Mouse (Mus musculus): ENCODE results near the gene Wdr81. TPM values are rescaled to one million over a fixed set of nuclear protein-coding genes. Genes with fewer than 3 reads are reported as not detected.
"Not testable (repeated sequence)": the region's sequence is repeated elsewhere in the genome, so short reads cannot be mapped to it uniquely, and the experiment has no call there.

Wdr81 gene
- polyA plus RNA-seq, 1 experiment from 2014 or later: 7.9 TPM

GRCm38 (mm10) chr11:75459751-75460102, 5.2 kb upstream of the Wdr81 start:
- H3K4me3 ChIP-seq: peak overlapping the region; percentile 80; the same call in 1 of the 2 replicates

GRCm38 (mm10) chr11:75459141-75459711, 4.7 kb upstream of the Wdr81 start:
- no peaks in the 10 kb centered on the region for H3K27me3 ChIP-seq
- H3K9ac ChIP-seq: no peak overlapping the region
- H3K4me3 ChIP-seq: no peak overlapping the region
- no peak overlapping the region; the same call in 1 of the 2 replicates for H3K4me2 ChIP-seq
- H3K9me3 ChIP-seq: no peaks in the 10 kb centered on the region
- H3K27ac ChIP-seq (replicated peaks): no peak overlapping the region; the same call in 1 of the 2 replicates
- WGBS: 84% methylated on average over 5 of the region's 5 CpGs
- no peak for ATAC-seq (ENCODE audit: low FRiP score, low read depth)
- peaks cover 30% of the 10 kb centered on the region for H3K4me1 ChIP-seq (replicated peaks)
- no peaks in the 10 kb centered on the region for H3K36me3 ChIP-seq

More at GRCm38 (mm10) chr11:75459751-75460102, 5.2 kb upstream of the Wdr81 start:
- Histone ChIP-seq H3K9ac (no peak overlapping the region), H3K4me2 (peak overlapping the region; percentile 94), H3K36me3 (peaks cover 4% of the 10 kb centered on the region; the same call in 1 of the 2 replicates), H3K4me1 (replicated peaks) (peaks cover 29% of the 10 kb centered on the region), H3K27me3 (no peaks in the 10 kb centered on the region), H3K27ac (replicated peaks) (peak overlapping the region; percentile 78), H3K9me3 (no peaks in the 10 kb centered on the region)
- 33% methylated on average over 5 of the region's 5 CpGs for WGBS
- no peak for ATAC-seq (ENCODE audit: low FRiP score, low read depth)

GRCm38 (mm10) chr11:75458628-75459041, 4.1 kb upstream of the Wdr81 start:
- Histone ChIP-seq H3K36me3 (no peaks in the 10 kb centered on the region), H3K9me3 (no peaks in the 10 kb centered on the region), H3K9ac (no peak overlapping the region), H3K4me3 (no peak overlapping the region), H3K27ac (replicated peaks) (no peak overlapping the region), H3K4me1 (replicated peaks) (peaks cover 36% of the 10 kb centered on the region), H3K27me3 (no peaks in the 10 kb centered on the region), H3K4me2 (no peak overlapping the region)
- ATAC-seq (ENCODE audit: low FRiP score, low read depth): no peak
- 79% methylated on average over 8 of the region's 8 CpGs for WGBS

GRCm38 (mm10) chr11:75458169-75458568, 3.7 kb upstream of the Wdr81 start:
- Histone ChIP-seq H3K9ac (no peak overlapping the region), H3K27me3 (no peaks in the 10 kb centered on the region), H3K4me2 (no peak overlapping the region), H3K4me1 (replicated peaks) (peaks cover 39% of the 10 kb centered on the region), H3K9me3 (no peaks in the 10 kb centered on the region), H3K4me3 (no peak overlapping the region), H3K36me3 (no peaks in the 10 kb centered on the region), H3K27ac (replicated peaks) (no peak overlapping the region)
- 24% methylated on average over 3 of the region's 3 CpGs for WGBS
- no peak for ATAC-seq (ENCODE audit: low FRiP score, low read depth)

- H3K36me3 ChIP-seq: no peaks in the 10 kb centered on the region; the same call in 1 of the 2 replicates
- no peak overlapping the region for H3K4me3 ChIP-seq
- no peak for ATAC-seq (ENCODE audit: low FRiP score, low read depth)
- peaks cover 30% of the 10 kb centered on the region for H3K4me1 ChIP-seq (replicated peaks)
- no peak overlapping the region for H3K4me2 ChIP-seq
- H3K9me3 ChIP-seq: no peaks in the 10 kb centered on the region
- no peak overlapping the region for H3K27ac ChIP-seq (replicated peaks)
- H3K9ac ChIP-seq: no peak overlapping the region
- no peaks in the 10 kb centered on the region for H3K27me3 ChIP-seq
- 90% methylated on average over 7 of the region's 7 CpGs for WGBS
Measured at GRCm38 (mm10) chr11:75456440-75456871, 1.9 kb upstream of the Wdr81 start.

GRCm38 (mm10) chr11:75455971-75456370, 1.5 kb upstream of the Wdr81 start:
- H3K27ac ChIP-seq (replicated peaks); ATAC-seq (ENCODE audit: low FRiP score, low read depth); H3K27me3 ChIP-seq; H3K9ac ChIP-seq; H3K9me3 ChIP-seq; H3K4me3 ChIP-seq; H3K36me3 ChIP-seq; H3K4me2 ChIP-seq: not testable (repeated sequence)
- 88% methylated on average over 2 of the region's 2 CpGs for WGBS
- peaks cover 33% of the 10 kb centered on the region for H3K4me1 ChIP-seq (replicated peaks)

GRCm38 (mm10) chr11:75455041-75455736, 672 bp upstream of the Wdr81 start:
- Histone ChIP-seq H3K36me3 (peaks cover 2% of the 10 kb centered on the region; the same call in 1 of the 2 replicates), H3K27ac (replicated peaks) (peak overlapping the region; percentile 67), H3K4me3 (peak overlapping the region; percentile 80), H3K4me2 (peak overlapping the region; percentile 100), H3K9ac (peak overlapping the region; percentile 72), H3K9me3 (no peaks in the 10 kb centered on the region), H3K27me3 (no peaks in the 10 kb centered on the region), H3K4me1 (replicated peaks) (peaks cover 36% of the 10 kb centered on the region)
- 77% methylated on average over 10 of the region's 10 CpGs for WGBS
- ATAC-seq (ENCODE audit: low FRiP score, low read depth): no peak

- 95% methylated on average over 31 of the region's 31 CpGs for WGBS
- Histone ChIP-seq H3K4me2 (peak overlapping the region; percentile 100; the same call in 1 of the 2 replicates), H3K27ac (replicated peaks) (no peak overlapping the region), H3K4me1 (replicated peaks) (peaks cover 31% of the 10 kb centered on the region), H3K4me3 (no peak overlapping the region; the same call in 1 of the 2 replicates), H3K36me3 (peaks cover 15% of the 10 kb centered on the region), H3K9ac (no peak overlapping the region), H3K9me3 (no peaks in the 10 kb centered on the region), H3K27me3 (no peaks in the 10 kb centered on the region)
- no peak for ATAC-seq (ENCODE audit: low FRiP score, low read depth)
Measured at GRCm38 (mm10) chr11:75452812-75453557, 1.5 kb downstream of the Wdr81 start.

- Histone ChIP-seq H3K4me3 (no peak overlapping the region), H3K9me3 (no peaks in the 10 kb centered on the region), H3K4me1 (replicated peaks) (peaks cover 31% of the 10 kb centered on the region), H3K4me2 (no peak overlapping the region), H3K27me3 (no peaks in the 10 kb centered on the region), H3K9ac (no peak overlapping the region), H3K27ac (replicated peaks) (no peak overlapping the region), H3K36me3 (peaks cover 22% of the 10 kb centered on the region)
- 95% methylated on average over 8 of the region's 8 CpGs for WGBS
- ATAC-seq (ENCODE audit: low FRiP score, low read depth): no peak
Measured at GRCm38 (mm10) chr11:75452081-75452480, 2.4 kb downstream of the Wdr81 start.

- no peak overlapping the region for H3K9ac ChIP-seq
- peaks cover 22% of the 10 kb centered on the region for H3K36me3 ChIP-seq
- no peaks in the 10 kb centered on the region for H3K9me3 ChIP-seq
- H3K27ac ChIP-seq (replicated peaks): no peak overlapping the region
- H3K4me2 ChIP-seq: no peak overlapping the region
- H3K4me1 ChIP-seq (replicated peaks): peaks cover 31% of the 10 kb centered on the region
- ATAC-seq (ENCODE audit: low FRiP score, low read depth): no peak
- 89% methylated on average over 15 of the region's 15 CpGs for WGBS
- no peak overlapping the region for H3K4me3 ChIP-seq
- no peaks in the 10 kb centered on the region for H3K27me3 ChIP-seq
Measured at GRCm38 (mm10) chr11:75450936-75451335, 3.6 kb downstream of the Wdr81 start.

- H3K27ac ChIP-seq (replicated peaks): no peak overlapping the region
- no peak overlapping the region for H3K9ac ChIP-seq
- peaks cover 25% of the 10 kb centered on the region for H3K36me3 ChIP-seq
- H3K4me2 ChIP-seq: no peak overlapping the region
- no peaks in the 10 kb centered on the region for H3K9me3 ChIP-seq
- WGBS: 86% methylated on average over 8 of the region's 8 CpGs
- no peak for ATAC-seq (ENCODE audit: low FRiP score, low read depth)
- H3K4me3 ChIP-seq: no peak overlapping the region
- H3K4me1 ChIP-seq (replicated peaks): peaks cover 31% of the 10 kb centered on the region
- H3K27me3 ChIP-seq: no peaks in the 10 kb centered on the region
Measured at GRCm38 (mm10) chr11:75450304-75450908, 4.1 kb downstream of the Wdr81 start.

- no peak for ATAC-seq (ENCODE audit: low FRiP score, low read depth)
- no peaks in the 10 kb centered on the region for H3K9me3 ChIP-seq
- no peak overlapping the region for H3K9ac ChIP-seq
- H3K4me1 ChIP-seq (replicated peaks): peaks cover 25% of the 10 kb centered on the region
- H3K4me2 ChIP-seq: no peak overlapping the region
- no peak overlapping the region for H3K27ac ChIP-seq (replicated peaks)
- whole genome bisulfite sequencing: 68% methylated on average over 7 of the region's 7 CpGs
- peaks cover 30% of the 10 kb centered on the region for H3K36me3 ChIP-seq
- H3K27me3 ChIP-seq: no peaks in the 10 kb centered on the region
- H3K4me3 ChIP-seq: no peak overlapping the region
Measured at GRCm38 (mm10) chr11:75449695-75450094, 4.8 kb downstream of the Wdr81 start.
